Mouse (Mus musculus) right cerebral cortex, postnatal 4 days (tissue): ENCODE measurements around the gene Josd2.

ENCODE experiments used
- DNase-seq: peaks from one replicate; pipeline ENCODE4 v3.0.0-alpha.2; 2022

Josd2 gene

DNA sequence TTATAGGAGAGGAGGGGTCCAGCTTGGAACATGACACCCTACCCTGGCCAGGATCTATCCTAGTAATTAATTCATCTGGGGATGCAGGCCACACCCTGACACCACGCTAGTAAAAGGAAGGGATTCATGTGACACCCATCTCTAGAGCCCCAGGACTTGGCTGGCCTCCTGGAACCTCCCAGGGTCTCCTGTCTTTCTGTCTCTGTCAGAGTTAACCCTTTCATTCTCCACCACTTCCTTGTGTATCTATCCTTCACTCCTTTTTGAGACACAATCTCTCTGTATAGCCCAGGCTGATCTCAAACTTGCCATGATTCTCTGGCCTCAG, 4.7 kb downstream of the Josd2 start:
- no peak for DNase-seq

DNA sequence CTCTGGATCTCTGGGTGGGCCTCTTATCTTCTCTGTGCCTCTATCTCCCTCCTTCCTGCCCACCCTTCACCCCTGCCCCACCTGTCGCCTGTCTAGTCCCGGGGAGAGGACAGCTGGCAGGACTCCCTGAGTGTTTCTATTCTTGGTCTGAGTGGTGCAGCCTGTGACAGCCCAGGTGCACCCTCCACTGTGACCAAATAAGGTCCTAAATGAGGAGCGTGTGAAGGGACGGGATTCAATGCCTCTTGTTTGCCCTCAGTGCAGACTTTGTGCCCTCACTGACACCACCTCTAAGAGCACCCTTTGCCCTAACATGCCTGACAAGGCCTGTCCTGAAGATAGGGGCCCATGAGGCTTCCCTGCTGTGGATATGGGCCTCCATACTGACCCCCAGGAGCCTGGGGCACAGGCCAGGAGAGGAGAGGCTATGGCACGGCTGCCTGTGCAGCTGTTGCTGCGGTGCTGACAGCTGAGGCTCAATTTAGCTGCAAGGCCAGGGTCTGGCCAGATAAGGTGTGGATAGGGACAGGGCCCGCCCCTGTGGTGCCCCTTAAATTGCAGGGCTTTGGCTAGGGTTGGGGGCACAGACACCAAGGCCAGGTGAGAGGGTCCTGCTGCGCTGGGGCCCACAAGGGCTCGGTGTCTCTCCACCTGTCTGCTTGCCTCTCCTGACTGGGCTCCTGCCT, 5.3 kb downstream of the Josd2 start:
- no peak for DNase-seq

DNA sequence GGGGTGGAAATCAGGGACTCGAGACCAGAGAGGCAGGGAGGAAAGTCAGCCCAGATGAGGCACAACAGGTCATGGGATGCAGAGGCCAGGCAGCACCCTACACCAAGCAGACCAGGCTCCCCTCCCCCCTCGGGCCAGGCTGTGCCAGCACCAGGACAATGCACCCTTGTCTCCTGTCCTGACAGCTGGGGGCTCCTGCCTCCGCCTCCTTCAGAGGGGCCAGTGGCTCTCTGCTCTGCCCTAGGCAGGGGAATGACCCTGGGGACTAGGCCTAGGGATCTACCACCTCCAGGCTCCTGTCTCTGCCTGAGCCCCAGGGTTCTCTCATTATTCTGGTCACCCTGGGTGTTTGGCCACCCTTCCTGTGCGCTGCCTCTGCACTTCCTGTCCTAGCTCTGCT, 6.6 kb downstream of the Josd2 start:
- peak; percentile 66 for DNase-seq

DNA sequence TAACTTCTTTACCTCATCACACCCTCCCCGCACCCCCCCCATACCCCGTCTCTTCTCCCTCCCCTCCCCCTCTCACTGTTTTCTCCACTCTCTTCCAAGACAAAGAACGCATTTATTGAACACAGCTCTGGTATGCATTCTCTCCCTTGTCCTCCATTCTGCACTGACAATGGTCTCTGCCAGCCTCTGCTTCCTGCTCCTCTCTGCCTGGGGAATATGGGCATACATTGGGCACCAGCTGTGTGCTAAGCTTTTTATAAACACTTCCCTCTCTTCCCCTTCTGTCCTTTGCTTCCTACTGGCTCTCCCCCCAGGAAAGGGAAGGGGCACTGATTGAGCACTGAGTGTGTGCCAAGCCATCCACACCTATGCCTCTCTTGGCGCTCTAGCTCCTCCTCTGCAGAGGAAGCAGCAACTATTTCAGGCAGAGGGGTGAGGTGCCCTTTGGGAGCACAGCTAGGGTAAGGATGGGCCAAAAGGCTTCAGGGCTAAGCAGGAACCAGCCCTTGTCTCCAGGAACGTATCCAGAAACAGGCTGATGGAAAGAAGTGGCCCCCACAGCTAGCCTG, 7.3 kb downstream of the Josd2 start:
- DNase-seq: no peak

DNA sequence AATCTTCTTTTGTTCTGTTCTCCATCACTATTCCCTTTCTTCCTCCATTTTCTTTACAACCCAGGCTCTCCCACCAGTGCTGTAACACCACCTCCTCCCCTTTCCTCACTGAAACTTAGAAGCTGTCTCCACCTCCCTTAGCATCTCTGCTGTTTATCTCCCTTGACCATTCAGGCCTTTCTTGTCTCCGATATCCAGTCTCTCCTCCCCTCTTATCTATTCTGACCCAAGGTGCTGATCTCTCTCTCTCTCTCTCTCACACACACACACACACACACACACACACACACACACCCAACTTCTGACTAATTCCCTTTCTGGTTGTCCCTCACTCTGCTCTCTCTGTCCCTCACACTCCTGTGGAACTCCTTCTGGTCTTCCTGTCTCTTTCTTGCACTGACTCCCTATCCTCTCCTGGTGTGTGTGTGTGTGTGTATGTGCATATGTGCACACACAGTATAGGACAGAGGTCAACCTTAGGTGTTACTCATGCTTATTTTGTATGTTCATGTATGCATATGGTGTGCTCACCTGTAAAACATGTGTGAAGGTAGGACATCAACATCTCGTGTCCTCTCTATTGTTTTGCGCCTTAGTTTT, 15.2 kb downstream of the Josd2 start:
- DNase-seq: no peak

DNA sequence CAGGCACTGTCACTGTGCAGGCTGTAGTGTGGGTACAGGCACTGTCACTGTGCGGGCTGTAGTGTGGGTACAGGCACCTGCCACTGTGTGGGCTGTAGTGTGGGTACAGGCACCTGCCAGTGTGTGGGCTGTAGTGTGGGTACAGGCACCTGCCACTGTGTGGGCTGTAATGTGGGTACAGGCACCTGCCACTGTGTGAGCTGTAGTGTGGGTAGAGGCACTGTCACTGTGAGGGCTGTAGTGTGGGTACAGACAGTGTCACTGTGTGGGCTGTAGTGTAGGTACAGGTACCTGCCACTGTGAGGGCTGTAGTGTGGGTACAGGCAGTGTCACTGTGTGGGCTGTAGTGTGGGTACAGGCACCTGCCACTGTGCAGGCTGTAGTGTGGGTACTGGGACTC, 16.3 kb downstream of the Josd2 start:
- DNase-seq: no peak

DNA sequence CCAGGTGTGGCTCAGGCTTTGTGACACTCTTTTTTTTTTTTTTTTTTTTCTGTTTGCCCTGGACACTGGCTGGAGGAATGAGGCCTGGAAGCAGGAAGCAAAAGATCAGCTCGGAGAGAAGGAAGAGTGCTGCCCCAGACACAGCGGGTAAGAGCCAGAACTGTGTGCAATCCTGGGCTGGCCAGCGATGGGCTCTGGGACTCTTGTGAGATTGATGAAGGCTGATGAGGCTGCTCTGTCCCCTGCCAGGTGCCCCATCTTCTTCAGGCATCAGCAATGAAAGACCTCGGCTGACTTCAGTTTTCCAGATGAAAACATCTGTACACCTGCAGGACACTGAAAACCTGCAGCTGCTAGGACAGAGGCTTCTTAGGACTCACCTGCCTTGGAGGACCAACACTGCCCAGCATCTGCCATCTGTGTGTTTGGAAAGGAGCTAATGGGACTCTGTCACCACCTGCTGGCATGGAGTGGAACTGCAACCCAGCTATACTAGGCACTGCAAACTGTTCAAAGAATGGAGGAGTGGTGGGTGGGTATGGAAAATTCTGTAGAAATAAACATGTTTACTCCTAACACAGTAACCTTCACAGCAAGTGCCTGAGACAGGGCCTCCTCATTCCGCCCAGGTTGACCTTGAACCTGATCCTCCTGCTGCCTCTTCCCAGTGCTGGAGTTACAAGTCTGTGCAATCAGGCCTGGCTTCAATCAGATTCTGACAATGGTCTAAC, 17.2 kb downstream of the Josd2 start:
- peak; percentile 88 for DNase-seq

DNA sequence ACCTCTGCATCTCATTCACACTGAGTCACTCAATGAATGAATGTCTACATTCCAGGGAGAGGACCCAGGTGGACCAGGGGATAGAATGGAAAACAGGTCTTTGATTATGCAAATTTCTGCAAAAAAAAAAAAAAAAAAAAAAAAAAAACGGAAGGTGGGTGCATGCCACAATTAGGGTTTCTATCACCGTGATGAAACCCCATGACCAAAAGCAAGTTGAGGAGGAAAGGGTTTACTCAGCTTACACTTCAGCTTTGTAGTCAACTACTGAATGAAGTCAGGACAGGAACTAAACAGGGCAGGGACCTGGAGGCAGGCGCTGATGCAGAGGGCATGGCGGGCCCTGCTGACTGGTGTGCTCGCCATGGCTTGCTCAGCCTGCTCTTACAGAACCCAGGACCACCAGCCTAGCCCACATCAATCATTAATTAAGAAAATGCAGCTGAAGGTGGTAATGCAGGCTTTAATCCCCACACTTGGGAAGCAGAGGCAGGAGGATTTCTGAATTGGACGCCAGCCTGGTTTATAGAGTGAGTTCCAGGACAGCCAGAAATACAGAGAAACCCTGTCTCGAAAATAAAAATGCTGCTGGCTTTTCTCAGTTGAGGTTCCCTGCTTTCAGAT, 17.9 kb downstream of the Josd2 start:
- no peak for DNase-seq

DNA sequence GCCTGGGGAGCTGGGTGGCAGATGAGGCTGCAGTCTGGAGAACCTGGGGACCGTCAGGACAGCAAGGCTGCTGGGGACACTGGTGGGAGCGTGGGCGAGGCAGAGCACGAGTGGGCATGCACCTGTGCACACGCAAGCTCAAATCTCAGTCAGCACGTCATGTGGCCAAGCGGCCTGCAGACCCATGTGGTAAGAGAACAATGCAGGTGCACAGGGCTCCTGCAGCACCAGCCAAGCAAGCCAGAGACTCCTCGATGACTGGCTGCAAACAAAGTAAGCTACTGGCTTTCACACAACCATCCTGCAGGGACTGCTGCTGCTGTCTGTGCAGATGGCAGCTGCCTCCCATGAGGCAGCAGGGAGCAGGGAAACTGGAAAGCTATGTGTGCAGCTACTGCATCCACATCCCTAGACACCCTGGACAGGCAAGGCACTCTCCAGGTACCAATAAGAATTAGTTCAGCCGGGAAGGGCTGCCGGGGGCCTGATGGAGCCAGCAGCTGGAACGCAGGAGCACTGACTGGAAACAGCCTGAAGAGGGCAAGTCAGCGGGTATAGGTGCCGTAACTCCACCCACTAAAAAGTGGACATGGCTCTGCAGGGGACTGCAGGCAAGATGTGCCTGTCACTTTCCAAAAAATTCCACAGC, 19.3 kb downstream of the Josd2 start:
- DNase-seq: peak; percentile 4

DNA sequence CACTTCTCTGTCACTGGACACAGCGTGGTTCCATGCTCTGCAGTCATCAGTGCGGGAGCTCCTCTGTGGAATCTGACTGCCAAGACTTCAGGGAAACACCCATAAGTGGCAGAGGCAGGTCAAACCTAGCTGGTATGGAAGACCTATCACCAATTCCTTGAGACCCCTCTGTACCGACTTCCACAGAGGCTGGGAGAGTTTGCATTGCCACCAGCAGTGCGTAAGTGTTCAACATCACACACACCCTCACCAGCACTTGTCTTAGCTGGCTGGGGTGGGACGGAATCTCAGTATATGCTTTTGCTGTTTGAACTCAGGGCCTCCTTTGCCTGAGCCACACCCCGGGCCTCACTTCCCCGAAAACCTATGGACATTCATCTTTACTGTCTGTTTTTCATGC, 20.2 kb downstream of the Josd2 start:
- DNase-seq: no peak

DNA sequence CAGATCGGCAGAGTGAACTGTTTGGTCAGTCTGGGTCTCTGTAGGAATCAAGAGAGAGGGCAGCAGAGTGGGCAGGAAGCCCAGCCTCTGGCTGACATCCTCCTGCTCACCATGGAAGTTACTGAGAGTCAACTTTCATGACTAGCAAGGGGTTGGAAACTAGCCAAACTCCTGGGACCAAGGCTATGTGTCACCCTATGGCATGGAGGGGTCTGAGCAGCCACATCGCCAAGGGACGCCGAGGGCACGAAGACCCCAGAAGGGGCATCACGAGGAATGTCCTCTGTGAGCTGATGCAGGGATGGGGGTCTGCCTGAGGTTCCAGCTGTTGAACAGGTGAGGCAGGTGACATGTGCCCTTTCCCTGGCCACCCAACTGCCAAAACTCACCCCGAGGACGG, 20.8 kb downstream of the Josd2 start:
- peak; percentile 3 for DNase-seq

DNA sequence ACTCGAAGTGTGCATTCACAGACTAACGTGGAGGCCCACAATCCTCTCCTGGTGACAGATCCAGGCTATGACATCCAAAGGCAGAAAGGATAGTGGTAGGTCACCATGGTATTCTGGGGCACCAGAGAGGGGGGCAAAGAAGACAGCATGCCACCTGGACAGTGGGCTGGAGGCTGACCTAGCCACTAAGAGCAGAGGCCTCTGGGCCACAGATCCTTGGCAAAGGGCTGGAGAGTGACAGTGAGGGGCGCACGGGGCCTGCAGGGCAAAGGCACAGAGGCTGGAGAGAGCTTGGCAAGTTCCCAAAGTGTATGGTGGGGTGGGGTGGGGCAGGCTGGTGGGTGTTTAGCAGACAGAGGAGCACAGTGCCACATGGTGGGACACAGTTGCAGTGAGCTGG, 22.5 kb downstream of the Josd2 start:
- peak; percentile 4 for DNase-seq

DNA sequence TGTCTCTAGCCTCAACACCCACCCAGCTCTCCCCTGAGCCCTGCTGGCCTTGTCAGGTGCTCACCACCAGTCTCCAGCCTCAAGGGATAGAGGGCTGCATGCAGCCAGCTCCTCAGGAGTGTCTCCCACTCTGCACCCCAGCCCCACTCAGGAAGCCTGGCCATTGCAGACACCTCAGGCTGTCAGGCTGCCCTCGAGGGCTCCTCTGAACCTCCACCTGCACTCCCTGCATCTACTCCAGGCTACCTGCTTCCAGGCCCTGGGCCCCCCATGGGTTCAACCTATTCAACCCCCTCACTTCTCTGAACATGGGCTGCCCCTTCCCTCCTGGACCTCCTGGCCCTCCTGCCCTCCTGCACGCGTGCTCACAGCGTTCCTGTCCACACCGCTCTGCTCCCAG, 23.6 kb downstream of the Josd2 start:
- no peak for DNase-seq

DNA sequence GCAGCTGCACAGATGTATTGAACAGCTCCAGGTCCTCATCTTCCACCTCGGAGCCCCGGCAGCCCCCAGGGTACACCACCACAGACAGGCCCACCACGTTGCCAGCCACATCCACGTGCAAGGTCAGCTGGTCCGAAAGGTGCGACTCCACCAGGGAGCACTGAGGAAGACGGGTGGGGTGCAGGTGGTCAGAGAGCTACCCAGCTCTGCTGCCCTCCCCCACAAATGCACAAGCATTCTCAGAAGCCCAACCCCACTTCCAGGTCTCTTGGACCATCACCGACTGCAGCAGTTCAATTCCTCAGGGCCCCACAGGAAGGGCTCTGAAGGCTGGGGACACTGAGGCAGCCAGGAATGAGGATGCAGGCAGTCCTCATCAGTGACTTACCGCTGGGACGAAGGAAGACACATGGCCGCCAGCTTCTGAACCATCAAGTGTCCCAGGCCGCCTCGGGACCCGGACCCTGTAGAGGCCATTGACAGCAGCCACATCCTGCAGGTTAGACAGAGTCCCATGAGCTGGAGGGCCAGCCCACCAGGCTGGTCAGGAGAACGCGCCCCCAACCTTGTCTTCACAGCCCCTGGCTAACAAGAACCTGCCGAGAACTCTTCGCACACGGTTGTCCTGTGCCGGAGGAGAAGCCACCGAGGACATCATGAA, 24.5 kb downstream of the Josd2 start:
- DNase-seq: no peak

DNA sequence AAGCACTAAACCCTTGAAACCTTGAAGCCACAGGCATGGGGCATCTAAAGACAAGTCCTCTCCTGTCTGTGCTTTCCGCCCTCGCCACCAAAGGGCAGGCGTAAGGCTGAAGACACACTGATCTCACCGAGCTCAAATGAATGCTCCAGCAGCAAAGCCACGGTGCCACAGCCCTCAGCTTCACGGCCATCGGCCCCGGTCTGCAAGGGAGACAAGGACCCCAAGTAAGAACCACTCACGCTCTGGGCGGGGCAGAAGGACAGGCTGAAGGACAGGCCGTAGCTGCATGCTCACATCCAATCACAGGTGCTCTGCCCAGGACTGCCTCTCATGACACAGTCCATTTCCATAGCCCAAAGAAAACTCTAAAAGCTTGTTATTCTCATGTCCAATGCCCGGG, 26.9 kb downstream of the Josd2 start:
- DNase-seq: peak; percentile 5

DNA sequence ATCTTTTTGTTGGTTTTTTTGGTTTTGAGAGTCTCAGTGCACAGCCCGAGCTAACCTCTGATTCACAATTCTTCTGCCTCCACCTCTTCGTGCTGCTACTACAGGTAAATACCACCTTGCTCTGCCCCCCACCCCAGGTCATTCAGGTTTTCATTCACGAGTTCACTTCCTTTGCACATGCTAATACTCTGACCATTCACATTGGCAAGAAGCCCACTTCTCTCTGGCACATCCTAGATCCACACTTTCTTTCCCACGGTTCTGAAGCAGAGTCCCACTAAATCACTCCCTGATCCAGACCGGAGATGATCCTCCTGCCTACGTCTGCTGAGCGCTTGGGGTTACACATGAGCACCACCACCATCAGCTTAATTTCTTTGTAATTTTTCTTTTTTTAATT, 27.3 kb downstream of the Josd2 start:
- DNase-seq: peak; percentile 5

DNA sequence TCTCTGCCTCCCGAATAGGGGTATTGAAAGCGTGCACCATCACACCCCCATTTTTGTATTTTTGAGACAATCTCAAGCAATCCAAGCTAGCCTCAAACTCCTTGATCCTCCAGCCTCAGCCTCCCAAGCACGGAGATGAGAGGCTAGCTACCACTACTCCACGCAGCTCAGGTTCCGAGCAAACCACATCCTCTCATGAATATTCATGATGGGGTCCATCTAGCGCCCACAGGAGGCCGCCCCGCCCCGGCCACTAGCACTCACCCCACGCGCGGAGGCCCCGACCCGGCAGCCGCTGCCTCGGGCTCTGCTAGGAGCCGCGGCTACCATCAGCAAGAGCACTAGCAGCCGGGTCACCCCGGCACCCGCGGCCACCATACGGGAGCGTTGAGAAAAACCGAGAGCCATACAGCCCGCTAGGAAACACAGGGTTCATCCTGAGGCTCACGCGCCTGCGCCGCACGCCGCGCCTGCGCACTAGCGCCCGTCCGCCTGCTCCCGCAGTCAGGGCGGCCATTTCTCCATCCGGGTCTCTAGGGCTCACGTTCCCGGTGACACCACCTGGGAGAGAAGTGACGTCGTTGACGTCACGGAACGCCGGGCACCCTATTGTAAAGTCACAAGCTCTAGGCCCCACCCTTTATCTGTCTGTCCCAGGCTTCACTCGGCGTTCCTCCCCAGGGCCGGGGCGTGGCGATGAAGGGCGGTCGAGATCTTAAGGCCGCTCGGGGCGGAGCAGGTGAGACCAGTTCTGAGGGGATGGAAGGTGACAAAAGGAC, 28.4 kb downstream of the Josd2 start, which contains the start of the genes Emc10 and Fam71e1:
Gene Emc10, minus strand, starts transcription at position 538 of the 779 bp plus-strand sequence.
Gene Fam71e1, plus strand, starts transcription at position 590 of the 779 bp plus-strand sequence.
- peak; percentile 98 for DNase-seq

DNA sequence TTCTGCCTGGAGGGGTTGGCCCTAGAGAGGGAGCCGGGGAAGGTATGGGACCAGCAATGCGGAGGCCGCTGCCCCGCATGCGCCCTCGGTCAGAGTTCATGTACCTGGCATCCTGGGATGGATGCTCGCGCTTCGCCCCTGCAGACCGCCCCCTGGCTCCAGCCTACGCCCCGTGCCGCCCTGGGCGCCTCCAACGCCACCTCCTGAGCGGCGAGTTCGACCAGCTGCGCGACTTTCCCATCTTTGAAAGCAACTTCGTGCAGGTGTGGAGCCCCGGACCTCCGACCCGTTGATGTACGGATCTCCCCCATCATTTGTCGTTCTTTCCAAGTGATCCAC, 29.0 kb downstream of the Josd2 start:
- no peak for DNase-seq

DNA sequence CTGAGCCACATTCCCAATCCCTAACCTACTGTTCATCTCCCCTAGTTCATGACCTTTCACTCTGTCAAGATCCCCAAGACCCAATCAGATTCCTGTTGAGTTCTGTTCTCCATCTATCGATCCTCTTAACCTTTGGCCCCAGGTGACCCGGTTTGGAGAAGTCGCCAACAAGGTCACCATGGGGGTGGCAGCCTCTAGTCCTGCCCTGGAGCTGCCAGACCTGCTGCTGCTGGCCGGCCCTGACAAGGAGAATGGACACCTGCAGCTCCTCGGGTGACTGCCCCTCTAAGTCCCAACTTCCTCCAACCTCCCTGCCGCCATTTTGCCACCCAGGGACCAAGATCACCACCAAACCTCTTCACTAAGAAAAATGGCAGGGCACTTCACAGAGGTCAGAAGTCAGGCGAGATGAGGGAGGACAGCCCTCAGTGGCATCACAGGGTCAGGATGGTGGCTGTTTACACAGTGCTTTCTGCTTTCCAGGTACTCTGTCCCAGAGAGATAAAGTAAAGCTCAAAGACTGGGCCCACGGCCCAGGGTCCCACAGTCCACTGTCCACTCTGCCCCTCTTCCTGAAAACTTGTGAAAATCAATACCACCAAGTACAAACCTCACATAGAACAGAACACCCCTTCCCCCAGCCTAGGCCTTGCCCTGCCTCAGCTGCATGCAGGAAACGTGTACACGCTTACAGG, 29.7 kb downstream of the Josd2 start:
- DNase-seq: peak; percentile 23

DNA sequence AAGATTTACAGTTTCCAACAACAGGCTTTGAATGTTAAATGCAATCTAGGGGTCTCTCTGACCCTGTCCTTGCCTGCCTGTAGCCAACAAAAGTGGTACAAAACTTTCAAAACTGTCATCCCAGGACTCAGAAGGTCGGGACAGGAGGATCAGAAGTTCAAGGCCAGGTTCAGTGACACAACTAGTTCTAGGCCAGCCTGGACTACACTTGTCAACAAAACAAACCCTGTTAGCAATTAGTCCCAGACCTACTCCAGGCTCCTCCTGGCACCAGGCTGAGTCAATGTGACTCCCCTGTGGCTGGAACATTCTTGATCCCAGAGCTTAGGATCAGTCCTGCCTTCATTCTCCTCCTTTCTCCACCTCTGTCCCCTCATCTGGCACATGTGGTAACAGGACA, 31.1 kb downstream of the Josd2 start:
- DNase-seq: no peak

DNA sequence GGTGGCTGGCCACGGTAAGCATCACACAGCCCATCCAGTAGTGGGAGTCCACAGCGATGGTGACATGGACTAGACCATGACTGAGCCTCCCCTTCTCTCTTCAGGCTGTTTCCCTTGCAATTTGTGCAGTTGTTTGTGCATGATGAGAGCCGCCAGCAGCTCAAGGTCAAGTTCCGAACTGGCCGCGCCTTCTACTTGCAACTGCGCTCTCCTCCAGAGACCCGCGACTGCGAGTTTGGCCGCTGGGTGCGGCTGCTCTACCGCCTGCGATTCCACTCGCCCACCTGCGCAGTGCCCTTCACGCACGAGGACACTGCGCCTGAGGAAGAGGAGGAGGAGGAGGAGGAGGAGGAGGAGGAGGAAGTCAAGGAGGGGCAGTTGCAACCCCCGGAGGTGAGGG, 32.3 kb downstream of the Josd2 start:
- no peak for DNase-seq
